Mouse (Mus musculus): ENCODE data around the gene Bmyc.
"Not testable (repeated sequence)": the region's sequence is repeated elsewhere in the genome, so short reads cannot be mapped to it uniquely, and the experiment has no call there.

The Bmyc gene

DNA sequence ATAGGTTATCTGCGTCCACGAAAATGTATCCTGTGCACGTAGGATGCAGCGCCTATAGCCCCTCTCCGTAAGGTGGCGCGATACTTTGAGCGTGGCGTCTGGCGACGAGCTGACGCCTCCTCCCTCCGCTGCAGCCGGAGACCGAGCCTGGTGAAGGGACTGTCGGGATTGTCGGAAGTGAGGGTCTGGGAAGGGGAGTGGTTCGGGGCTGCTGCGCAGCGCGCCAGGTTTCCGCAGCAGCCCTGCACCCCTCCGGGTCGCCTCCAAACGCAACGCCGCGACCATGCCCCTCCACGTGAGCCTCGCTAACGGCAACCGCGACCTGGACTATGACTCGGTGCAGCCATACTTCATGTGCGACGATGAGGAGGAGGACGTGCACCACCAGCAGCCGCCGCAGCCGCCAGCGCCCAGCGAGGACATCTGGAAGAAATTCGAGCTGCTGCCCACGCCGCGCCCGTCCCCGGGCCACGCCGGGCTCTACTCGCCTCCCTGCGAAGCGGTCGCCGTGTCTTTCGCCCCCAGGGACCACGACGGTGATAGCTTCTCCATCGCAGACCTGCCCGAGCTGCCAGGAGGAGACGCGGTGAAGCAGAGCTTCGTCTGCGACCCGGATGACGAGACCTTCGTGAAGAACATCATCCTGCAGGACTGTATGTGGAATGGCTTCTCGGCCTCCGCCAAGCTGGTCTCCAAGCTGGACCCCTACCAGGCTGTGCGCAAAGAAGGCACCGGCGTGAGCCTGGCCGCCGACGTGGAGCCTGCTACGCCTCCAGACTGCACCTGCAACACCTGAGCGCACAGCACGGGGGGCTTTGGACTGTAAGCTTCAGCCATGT lies at the start of gene Bmyc:
Bmyc (plus strand) TSS at position 97 of the 839 bp plus-strand sequence.
- peak; percentile 85 for DNase-seq

DNA sequence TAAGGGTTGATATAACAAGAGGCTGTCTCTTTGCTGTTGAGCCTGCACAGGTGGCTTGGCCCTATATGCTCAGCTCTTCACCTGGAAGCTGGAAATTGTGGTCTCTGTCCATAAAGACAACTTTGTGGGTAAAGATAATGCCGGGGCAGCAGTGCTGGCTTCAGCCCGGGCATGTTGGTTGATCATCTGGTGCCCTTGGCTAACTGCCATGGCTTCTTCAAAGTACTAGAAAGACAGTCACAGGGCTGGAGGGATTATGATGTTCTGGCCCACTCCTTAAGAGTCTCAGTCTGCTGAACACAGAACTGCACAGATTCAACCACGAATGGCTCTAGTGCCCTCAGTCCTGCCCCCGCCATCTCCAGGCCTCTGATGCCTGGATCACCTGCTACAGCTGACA lies 49.3 kb upstream of the Bmyc start:
- no peak for DNase-seq

DNA sequence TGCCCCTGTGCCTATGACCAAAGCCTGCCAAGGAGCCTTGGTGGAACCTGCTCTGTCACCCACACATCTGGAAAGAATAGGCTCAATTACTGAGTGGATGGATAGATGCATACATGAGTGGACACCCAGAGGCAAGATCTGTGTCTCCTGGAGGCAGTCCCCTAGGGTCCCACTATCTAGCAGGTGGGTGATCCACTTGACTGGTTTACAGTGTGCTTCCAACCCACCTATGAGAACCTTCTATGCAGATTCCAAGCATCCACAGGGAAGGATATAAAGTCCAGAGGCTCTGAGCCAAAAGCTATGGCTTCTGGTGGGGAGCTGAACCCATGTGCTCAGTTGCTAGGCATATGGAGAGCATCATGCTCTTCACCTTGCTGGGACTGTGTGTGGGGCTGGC lies 48.9 kb upstream of the Bmyc start, which contains the start of gene Lcn5:
Lcn5 (plus strand) TSS at position 301 of the 400 bp plus-strand sequence.
- no peak for DNase-seq

DNA sequence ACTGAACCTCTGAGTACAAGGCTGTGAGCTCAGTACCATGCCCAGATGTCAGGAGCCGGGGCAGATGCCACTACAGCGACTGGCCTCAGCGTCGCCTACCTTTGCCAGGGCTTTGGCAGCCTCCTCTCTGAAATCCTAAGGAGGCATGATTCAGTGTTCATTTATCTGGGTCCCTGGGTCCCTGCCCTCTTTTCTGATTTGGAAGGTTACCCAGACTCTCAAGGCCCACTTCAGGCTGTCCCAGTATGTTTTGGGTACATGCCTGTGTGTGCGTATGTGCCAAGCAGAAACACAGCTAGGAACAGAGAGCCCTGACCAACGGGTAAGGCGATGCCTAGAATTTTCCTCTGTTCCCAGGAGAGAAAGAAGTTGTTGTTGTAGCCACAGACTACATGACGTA lies 46.3 kb upstream of the Bmyc start:
- no peak for DNase-seq

DNA sequence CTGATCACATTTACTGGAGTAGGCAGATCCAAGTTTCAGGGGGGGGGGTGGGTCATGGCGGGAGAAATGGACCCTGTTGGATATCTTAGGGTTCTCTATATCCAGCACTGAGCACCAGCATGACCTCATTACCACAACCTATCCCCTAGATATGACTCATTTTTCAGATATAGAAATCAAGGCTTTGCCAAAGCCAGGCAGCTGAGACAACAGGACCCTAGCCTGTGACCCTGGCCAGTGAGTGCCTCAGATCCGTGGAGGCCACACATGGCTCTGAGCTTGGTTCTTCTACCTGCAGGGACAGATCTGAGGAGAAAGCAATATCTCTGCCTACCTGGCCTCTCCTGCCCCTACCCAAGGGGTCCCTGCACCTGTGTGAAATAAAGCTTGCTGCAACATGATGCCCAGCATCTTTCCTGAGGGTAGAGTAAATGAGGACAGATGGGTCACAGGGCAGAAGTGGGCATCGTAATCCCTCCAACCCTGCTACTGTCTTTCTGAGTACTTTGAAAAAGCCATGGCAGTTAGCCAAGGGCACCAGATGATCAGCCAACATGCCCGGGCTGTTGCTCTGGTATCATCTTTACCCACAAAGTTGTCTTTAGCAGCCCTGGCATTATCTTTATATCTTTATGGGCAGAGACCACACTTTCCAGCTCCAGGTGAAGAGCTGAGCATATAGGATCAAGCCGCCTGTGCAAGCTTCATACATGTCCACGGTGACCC lies 45.1 kb upstream of the Bmyc start:
- DNase-seq, result no peak

DNA sequence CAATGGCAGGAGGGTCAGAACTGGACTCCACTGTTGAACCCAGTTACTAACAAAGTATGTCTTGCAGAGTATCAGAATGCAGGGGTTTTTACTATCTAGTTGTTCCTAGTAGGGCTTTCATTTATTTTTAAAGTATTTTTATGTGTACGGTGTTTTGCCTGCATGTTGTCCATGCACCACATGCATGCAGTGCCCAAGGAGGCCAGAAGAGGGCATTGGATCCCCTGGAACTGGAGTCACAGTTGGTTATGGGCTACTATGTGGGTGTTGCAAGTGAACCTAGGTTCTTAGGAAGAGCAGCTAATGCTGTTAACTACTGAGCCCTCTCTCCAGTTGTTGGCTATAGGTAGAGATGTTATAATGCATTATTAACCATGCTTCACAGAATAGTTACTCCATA lies 43.0 kb upstream of the Bmyc start:
- peak; percentile 66 for DNase-seq

- no peak for DNase-seq
These were observed 42.4 kb upstream of the Bmyc start for GRCm38 (mm10) chr2:25664125-25664524.

DNA sequence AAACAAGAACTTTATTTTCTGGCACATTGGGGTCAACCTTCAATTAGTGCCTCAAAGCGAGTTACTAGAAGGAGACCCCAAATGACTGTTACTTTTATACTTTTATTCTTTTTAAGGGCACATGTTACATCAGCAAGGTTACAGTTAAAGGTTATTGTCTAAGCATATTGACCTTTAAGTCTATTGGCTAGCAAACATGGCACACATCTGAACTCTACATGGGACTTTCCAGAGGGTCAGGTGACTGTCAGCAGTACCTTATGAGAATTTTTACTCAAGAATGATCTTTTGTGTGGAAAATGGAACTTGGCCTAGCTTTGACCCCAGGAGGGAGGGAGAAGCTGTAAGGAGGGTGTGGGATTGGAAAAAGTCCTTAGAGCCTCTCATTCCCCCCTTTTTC lies 40.0 kb upstream of the Bmyc start:
- no peak for DNase-seq

GRCm38 (mm10) chr2:25676486-25676885 lies 30.1 kb upstream of the Bmyc start, which contains the start of gene Lcn6:
Gene Lcn6, plus strand, starts transcription at chr2:25676786.
- DNase-seq, result no peak

- DNase-seq, result no peak
These were observed 27.0 kb upstream of the Bmyc start for GRCm38 (mm10) chr2:25679559-25679958.

DNA sequence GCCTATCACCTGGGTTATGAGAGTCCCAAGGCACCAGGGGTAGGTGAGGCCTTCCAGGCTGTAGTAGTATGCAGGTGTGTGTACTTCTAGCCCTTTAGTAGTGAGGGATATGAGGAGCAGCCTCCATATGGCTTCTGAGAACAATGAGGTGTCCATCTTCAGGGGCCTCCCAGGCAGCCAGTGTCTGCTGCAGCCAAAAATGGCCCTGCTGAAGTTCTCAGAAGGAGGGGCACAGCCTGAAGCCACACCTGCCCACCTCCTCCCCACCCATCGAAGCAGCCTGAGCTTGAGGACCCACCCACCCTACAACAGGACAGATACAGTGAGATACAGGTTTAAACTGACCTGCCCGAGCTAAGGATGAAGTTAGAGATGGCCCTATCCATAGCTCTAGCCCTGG lies 24.1 kb upstream of the Bmyc start, which contains the start of gene Lcn10:
Lcn10 (plus strand) TSS at position 301 of the 400 bp plus-strand sequence.
- DNase-seq, result no peak

- no peak for DNase-seq
These were observed 19.6 kb upstream of the Bmyc start for GRCm38 (mm10) chr2:25686941-25687340.

GRCm38 (mm10) chr2:25694605-25695004 lies 11.9 kb upstream of the Bmyc start:
- DNase-seq, result peak; percentile 72

DNA sequence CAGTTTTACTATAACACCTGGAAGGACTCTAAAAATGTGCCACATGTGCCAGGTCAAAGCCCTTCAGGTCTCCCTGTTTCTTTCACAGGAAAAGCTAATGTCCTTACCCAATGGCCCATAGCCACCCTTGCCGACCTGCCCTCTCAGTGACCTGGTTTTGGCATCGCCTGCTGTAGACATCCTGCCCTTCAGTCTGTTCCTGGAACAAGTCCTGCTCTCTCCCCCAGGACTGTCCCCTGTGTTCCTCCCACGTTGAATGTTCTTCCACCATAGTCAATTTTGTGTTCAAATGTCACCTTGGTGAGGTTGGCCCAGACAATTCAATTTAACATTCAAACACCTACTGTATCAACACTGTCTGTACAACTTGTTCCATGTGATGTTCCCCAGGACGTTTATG lies 9.6 kb upstream of the Bmyc start:
- DNase-seq, result no peak

- no peak for DNase-seq
These were observed 7.8 kb upstream of the Bmyc start for GRCm38 (mm10) chr2:25698696-25699095.

- DNase-seq, result not testable (repeated sequence)
These were observed 6.8 kb upstream of the Bmyc start, which contains the start of gene Obp2a for GRCm38 (mm10) chr2:25699743-25700142. Gene Obp2a, plus strand, starts transcription at chr2:25700043.

DNA sequence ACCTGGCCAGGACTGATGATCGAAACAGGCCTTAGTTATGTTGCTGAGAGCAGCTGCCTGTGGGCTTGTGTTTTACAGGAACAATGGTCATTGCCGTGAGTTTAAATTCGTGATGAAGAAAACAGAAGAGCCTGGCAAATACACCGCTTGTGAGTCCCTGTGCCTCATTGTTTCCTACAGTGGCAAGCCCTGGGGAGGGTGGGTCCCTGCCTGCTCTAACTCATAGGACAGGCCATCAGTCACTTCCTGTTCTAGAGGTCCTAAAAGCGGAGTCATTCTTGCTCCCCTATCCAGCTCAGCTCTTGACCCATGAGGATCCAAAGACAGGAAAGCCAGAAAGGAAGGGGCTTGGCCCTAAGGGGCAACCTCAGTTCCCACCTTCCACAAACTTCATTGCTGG lies 5.5 kb upstream of the Bmyc start:
- no peak for DNase-seq

GRCm38 (mm10) chr2:25703706-25704105 lies 2.8 kb upstream of the Bmyc start:
- no peak for DNase-seq

DNA sequence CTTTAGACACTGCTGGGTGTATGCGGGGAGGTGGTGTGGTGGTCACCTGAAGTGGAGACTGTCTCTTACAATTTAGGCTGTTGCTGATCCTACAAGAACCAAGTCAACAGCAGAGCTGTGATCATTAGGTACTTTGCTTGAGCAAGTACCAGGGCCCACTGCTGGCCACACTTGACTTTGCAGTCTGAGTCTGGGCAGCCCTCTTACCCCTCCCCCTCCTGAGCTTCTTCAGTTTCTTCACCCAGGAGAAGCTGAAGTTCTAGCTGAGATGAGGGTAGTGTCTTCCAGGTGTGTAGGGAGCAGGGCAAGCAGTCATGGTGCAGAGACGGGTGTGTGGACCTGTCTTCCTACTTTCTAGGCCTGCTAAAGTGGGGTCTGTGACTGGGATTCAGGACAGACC lies 1.6 kb downstream of the Bmyc start:
- peak; percentile 55 for DNase-seq

DNA sequence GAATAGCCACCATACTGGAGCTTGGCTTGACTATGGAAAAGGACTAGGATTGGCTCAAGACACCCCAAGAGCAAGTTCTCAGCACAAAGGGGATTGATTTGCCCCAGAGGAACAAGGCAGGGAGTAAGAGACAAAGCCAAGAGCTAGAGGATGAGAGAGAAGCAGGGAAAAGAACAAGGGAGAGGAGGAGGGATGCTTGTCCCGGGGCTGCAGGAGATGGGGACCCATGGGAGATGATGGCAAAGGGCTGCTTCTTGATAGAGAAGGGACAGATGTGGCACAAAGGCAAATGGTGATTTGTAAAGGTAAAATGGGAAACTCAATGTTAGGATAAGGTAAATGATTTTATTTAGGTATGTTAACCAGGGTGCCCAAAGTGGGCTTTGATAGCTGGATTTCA lies 2.5 kb downstream of the Bmyc start:
- not testable (repeated sequence) for DNase-seq

DNA sequence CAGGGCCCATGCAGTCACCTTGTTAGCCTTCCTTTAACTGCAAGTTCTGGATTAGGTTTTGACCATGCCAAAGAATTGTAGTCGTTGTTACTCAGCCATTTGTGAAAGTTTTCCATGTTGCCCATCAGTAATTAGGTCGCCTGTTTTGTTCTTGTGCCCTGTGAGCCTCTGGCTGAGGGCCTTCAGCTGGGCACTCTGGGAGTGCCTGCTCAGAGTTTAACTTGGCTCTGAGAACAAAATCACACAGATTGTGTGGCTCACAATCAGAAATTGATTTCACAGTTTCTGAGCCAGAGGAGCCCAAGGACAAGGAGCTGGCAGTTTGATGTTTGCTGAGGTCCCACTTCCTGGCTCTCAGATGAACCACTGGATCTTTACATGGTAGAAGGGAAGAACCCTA lies 3.3 kb downstream of the Bmyc start:
- DNase-seq, result not testable (repeated sequence)

- DNase-seq, result not testable (repeated sequence)
These were observed 5.1 kb downstream of the Bmyc start for GRCm38 (mm10) chr2:25711641-25712040.

- no peak for DNase-seq
These were observed 10.7 kb downstream of the Bmyc start for GRCm38 (mm10) chr2:25717222-25717621.

Measured in right cerebral cortex, postnatal 14 days (tissue).